Mouse (Mus musculus) midbrain, embryonic 14.5 days (tissue): ENCODE measurements around the gene Bcl2l1. TPM values are rescaled to one million over a fixed set of nuclear protein-coding genes. Genes with fewer than 3 reads are reported as not detected.

Experiments used
- ATAC-seq: fragments of 200-750 bp; cut with Nextera tagmentation; 2 replicates; pipeline ENCODE4 v1.8.0; 2017; ENCODE audit warnings: moderate number of reproducible peaks, moderate library complexity; ENCODE audit not compliant: low FRiP score, low TSS enrichment
- DNase-seq: peaks from one replicate; pipeline ENCODE4 v3.0.0-alpha.2; 2015
- H3K27ac ChIP-seq: fragments of 300-500 bp; sonication (generic); replicated peaks from 2 replicates; pipeline ENCODE4 v1.5.1; 2014; ENCODE audit warnings: mild to moderate bottlenecking, low read depth, low read length, moderate library complexity
- H3K27me3 ChIP-seq: fragments of 300-500 bp; sonication (generic); 2 replicates; pipeline ENCODE4 v1.6.1; 2014; ENCODE audit warnings: low read length, control low read depth, mixed read lengths; ENCODE audit not compliant: control insufficient read depth, insufficient read depth
- H3K36me3 ChIP-seq: fragments of 300-500 bp; sonication (generic); 2 replicates; pipeline ENCODE4 v1.6.1; 2014; ENCODE audit warnings: low read length, control low read depth; ENCODE audit not compliant: control insufficient read depth, insufficient read depth
- H3K4me1 ChIP-seq: fragments of 300-500 bp; sonication (generic); 2 replicates; pipeline ENCODE4 v1.6.1; 2014; ENCODE audit warnings: mild to moderate bottlenecking, antibody characterized with exemption, low read length, control low read depth; ENCODE audit not compliant: control insufficient read depth, insufficient read depth
- H3K4me2 ChIP-seq: fragments of 300-500 bp; sonication (generic); 2 replicates; pipeline ENCODE4 v1.6.1; 2014; ENCODE audit warnings: mild to moderate bottlenecking, low read length, moderate library complexity
- H3K4me3 ChIP-seq: fragments of 300-500 bp; sonication (generic); replicated peaks from 2 replicates; pipeline ENCODE4 v1.5.1; 2014; ENCODE audit warnings: low read depth, low read length
- H3K9ac ChIP-seq: fragments of 300-500 bp; sonication (generic); replicated peaks from 2 replicates; pipeline ENCODE4 v1.6.1; 2014; ENCODE audit warnings: mild to moderate bottlenecking, low read length, moderate library complexity
- H3K9me3 ChIP-seq: fragments of 300-500 bp; sonication (generic); 2 replicates; pipeline ENCODE4 v1.6.1; 2016; ENCODE audit warnings: low read length, control low read depth, mixed read lengths; ENCODE audit not compliant: control insufficient read depth
- WGBS: fragments of 180-500 bp; shearing (Covaris S2); extraction: QIAGEN DNeasy Blood & Tissue Kit; methylation state at CpG from one replicate; pipeline ENCODE4 v1.1.7; 2014; 5-methylcytosine and 5-hydroxymethylcytosine counted together
- polyA plus RNA-seq: library from polyadenylated mRNA; unstranded; fragments of >200 nt; fragmentation: Nextera tagmentation; extraction: Ambion mirVana; gene quantifications from 2 replicates; pipeline ENCODE4 v1.2.1, GENCODE M21; 2014

Bcl2l1 gene
- polyA plus RNA-seq, 1 experiment from 2014 or later, result 208 TPM

DNA sequence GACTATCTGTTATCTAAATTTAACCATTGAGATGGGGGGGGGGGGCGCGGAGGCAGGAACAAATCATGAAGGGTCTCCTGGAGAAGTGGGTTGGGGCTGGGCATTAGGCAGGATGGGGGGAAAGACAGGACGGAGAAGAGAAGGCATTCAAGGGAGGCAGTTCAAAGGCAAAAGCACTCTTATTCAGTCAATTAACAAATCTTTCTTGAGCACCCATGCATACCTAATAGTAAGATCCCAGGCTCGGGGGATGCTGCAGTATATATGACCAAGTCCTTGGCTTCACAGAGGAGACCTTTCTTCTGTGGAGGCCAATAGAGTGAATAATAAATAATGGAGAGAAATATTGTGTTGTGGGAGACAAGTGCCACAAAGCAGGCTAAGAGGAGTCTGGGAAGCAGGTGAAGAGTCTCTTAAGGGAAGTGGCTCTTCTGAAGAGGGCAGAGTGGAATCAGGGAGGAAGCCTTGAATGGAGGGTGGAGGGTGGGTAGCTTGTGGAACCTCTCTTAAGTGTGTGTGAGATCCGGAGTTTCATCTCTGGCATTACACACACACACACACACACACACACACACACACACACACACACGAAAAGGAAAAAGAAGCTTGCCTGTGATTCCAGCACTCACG lies 66.4 kb downstream of the Bcl2l1 start:
- Histone ChIP-seq H3K36me3 (no peaks in the 10 kb centered on the region), H3K27me3 (no peaks in the 10 kb centered on the region), H3K27ac (no peak overlapping the region), H3K4me2 (peak overlapping the region; percentile 29), H3K9ac (no peak overlapping the region), H3K4me3 (no peak overlapping the region), H3K9me3 (no peaks in the 10 kb centered on the region), H3K4me1 (peaks cover 5% of the 10 kb centered on the region; the same call in 1 of the 2 replicates)
- no peak for ATAC-seq
- DNase-seq, result no peak
- WGBS, result 22% methylated on average over 7 of the region's 7 CpGs

DNA sequence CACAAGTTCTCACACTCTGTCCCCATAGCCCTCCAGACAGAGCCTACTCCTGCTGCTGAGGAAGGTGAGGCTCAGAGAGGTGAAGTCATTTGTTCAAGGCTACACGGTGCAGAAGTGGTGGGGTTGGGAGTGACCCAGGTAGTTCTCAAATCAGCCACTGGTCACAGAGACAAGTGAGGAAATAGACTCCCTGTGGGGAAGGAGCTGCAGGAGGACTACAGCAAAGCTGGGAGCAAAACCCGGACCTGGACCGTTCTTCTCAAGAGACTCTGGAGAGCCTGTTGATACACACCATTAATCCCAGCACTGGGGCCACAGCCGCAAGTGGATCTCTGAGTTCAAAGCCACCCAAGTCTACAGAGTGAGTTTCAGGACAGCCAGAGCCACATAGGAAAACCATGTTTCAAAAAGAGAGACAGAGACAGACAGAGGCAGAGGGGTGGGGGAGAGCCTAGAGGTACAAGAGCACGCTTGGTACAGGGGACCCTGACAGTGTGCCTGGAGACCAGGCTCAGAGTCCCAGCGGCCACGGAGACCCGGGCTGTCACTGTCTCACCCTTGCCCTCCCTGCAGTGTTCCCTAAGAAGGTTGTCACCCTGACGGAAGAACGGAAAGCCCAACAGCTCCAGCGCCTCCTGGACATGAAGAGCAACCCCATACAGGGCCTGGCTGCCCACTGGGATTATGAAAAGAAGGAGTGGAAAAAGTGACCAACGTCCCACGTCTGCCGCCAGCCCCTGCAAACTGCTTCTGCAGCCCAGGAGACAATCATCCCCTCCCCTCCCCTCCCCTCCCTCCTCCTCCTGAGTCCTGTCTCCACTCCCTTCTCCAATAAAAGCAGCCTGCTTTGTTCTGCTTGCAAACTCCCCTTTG lies 67.1 kb downstream of the Bcl2l1 start:
- ATAC-seq (no peak), DNase-seq (peak; percentile 40)
- Histone ChIP-seq H3K4me2 (peak overlapping the region; percentile 29), H3K36me3 (no peaks in the 10 kb centered on the region), H3K9me3 (no peaks in the 10 kb centered on the region), H3K4me3 (no peak overlapping the region), H3K4me1 (peaks cover 5% of the 10 kb centered on the region; the same call in 1 of the 2 replicates), H3K27ac (no peak overlapping the region), H3K27me3 (no peaks in the 10 kb centered on the region), H3K9ac (no peak overlapping the region)
- WGBS, result 1% methylated on average over 14 of the region's 14 CpGs

- Histone ChIP-seq H3K4me1 (peaks cover 5% of the 10 kb centered on the region; the same call in 1 of the 2 replicates), H3K27me3 (no peaks in the 10 kb centered on the region), H3K9ac (no peak overlapping the region), H3K4me3 (no peak overlapping the region), H3K9me3 (no peaks in the 10 kb centered on the region), H3K27ac (no peak overlapping the region), H3K36me3 (no peaks in the 10 kb centered on the region), H3K4me2 (no peak overlapping the region)
- no peak for DNase-seq
- ATAC-seq, result no peak
- WGBS, result 78% methylated on average over 6 of the region's 6 CpGs
These were observed 68.2 kb downstream of the Bcl2l1 start for GRCm38 (mm10) chr2:152763310-152763709.

GRCm38 (mm10) chr2:152758351-152758750 lies 73.2 kb downstream of the Bcl2l1 start:
- DNase-seq, result no peak
- Histone ChIP-seq H3K36me3 (no peaks in the 10 kb centered on the region), H3K27me3 (no peaks in the 10 kb centered on the region), H3K4me3 (no peak overlapping the region), H3K4me1 (peaks cover 9% of the 10 kb centered on the region), H3K4me2 (no peak overlapping the region), H3K27ac (no peak overlapping the region), H3K9ac (no peak overlapping the region), H3K9me3 (no peaks in the 10 kb centered on the region)
- no peak for ATAC-seq
- WGBS, result 75% methylated on average over 4 of the region's 4 CpGs

- DNase-seq (no peak), ATAC-seq (no peak)
- no peaks in the 10 kb centered on the region for H3K9me3 ChIP-seq
- no peaks in the 10 kb centered on the region for H3K36me3 ChIP-seq
- H3K27me3 ChIP-seq, result no peaks in the 10 kb centered on the region
- no peak overlapping the region for H3K9ac ChIP-seq
- 53% methylated on average over 2 of the region's 2 CpGs for whole genome bisulfite sequencing
- no peak overlapping the region for H3K4me2 ChIP-seq
- no peak overlapping the region for H3K27ac ChIP-seq
- peaks cover 9% of the 10 kb centered on the region for H3K4me1 ChIP-seq
- H3K4me3 ChIP-seq, result no peak overlapping the region
These were observed 74.0 kb downstream of the Bcl2l1 start for GRCm38 (mm10) chr2:152757478-152757877.

DNA sequence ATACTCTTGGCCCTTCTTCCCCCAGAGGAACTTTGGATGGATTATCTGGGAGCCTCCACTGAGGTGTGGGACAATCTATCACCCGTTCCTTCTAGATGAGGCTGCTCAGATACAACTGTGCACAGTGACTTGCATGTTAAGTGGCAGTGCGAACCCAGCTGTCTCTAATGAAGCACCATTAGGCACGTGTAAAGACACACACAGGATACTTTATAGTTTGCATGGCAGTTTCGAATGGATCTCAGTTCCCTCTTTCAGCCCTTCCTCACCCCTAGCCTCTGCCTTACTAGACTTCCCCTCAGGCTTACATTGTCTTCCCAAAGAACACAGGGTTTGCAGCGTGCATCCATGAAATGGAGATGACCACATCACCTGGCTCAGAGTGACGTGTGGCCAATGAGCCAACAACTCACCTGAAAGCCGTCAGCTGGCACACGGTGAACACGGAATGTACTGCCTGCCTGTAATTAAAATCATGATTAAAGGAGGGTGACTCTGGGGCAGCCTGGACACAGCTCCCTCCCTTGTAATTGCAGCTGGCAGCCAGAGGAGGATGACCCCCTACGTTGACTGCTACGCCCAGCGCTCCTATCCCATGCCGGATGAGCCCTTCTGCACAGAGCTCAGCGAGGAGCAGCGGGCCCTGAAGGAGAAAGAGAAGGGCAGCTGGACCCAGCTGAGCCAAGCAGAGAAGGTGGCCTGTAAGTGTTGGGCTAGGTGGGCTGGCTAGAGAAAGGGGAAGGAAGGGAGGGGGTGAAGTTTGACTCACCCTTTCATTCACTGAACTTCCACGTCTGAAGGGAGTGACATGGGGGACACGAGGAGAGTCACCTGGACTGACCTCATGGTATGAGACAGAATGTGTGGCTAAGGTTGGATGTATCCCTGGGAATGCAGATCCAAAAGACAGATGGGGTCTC lies 74.8 kb downstream of the Bcl2l1 start:
- Histone ChIP-seq H3K27ac (no peak overlapping the region), H3K27me3 (no peaks in the 10 kb centered on the region), H3K36me3 (no peaks in the 10 kb centered on the region), H3K4me2 (no peak overlapping the region), H3K4me1 (peaks cover 9% of the 10 kb centered on the region), H3K9me3 (no peaks in the 10 kb centered on the region), H3K9ac (no peak overlapping the region), H3K4me3 (no peak overlapping the region)
- WGBS, result 67% methylated on average over 17 of the region's 17 CpGs
- no peak for ATAC-seq
- DNase-seq, result no peak

DNA sequence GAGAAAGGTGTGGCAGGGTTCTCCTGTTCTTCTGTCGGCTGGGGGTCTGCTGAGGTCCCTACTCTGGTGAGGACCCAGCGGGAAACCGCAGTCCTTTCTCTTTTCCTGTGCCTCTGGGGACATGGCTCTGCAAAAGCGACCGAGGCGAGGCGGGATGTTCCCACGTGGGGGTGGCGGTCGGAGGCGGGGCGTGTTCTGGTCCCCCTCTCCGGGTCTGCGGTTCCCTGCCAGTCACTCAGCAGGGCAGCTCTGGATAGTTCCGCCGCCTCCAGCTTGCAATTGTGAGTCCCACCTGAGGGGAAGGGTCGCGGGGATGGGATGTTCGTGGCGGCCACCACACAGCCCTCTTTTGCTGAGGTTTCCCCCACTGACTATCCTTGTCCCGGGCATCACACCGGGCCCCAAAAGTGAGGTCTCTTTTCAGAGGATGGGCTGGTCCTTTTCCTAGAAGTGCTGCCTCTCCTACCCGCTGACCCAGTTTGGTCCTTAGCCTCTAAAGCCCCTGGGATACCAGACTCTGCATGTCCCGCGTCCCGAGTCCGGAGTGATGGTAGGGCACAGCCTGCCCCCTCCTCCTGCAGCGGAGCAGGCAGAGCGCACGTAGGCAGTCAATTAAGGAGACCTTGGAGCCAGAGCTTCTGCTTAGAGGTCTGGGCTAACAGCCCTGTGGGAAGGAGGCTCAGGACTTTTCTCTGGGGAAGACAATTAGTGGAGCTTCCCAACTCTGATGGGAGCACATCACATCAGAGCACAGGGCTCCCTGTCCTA lies 77.4 kb downstream of the Bcl2l1 start, which contains the start of gene Cox4i2:
TSS of gene Cox4i2 (plus strand) at position 230 of the 768 bp plus-strand sequence.
- Histone ChIP-seq H3K27ac (no peak within 1 kb of the TSS), H3K36me3 (no peaks in the 10 kb centered on the region), H3K27me3 (no peaks in the 10 kb centered on the region), H3K4me2 (peak within 1 kb of the TSS; percentile 49), H3K4me3 (peak within 1 kb of the TSS; percentile 9; the same call in 1 of the 2 replicates), H3K9me3 (no peaks in the 10 kb centered on the region), H3K4me1 (peaks cover 9% of the 10 kb centered on the region), H3K9ac (no peak within 1 kb of the TSS)
- DNase-seq, result no peak
- 3% methylated on average over 30 of the region's 30 CpGs for WGBS
- ATAC-seq, result no peak

DNA sequence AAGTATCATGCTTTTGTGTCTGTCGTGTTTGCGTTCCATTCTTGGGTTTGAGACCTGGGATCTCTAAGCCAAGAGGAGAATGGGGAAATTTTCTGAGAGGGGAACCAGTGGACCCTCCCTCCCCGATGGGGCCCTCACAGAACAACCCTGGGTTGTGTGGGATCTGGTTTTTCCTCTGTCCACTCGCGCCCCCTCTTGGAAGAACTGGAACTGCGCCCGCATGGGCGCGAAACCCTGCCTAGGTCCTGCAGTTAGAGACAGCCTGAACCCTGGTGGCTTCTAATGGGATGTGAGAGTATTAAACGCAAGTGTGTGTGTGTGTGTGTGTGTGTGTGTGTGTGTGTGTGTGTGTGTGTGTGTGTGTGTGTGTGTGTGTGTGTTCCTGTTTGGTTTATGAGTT lies 89.1 kb downstream of the Bcl2l1 start:
- ATAC-seq (0 out of 2 replicates have a peak, but pooled peaks have one; percentile 53), DNase-seq (peak; percentile 65)
- Histone ChIP-seq H3K36me3 (no peaks in the 10 kb centered on the region), H3K9ac (no peak overlapping the region), H3K27me3 (no peaks in the 10 kb centered on the region), H3K4me2 (no peak overlapping the region), H3K9me3 (no peaks in the 10 kb centered on the region), H3K4me3 (no peak overlapping the region), H3K27ac (no peak overlapping the region), H3K4me1 (peaks cover 17% of the 10 kb centered on the region; the same call in 1 of the 2 replicates)
- WGBS, result 31% methylated on average over 10 of the region's 10 CpGs
